Mouse (Mus musculus) kidney, adult 9 months (tissue): Measurements from ENCODE around the gene Fhad1.
A peak's percentile ranks its signal among the peaks of the same experiment; 100 is the strongest.

Experiments used
- DNase-seq: peaks from one replicate; pipeline ENCODE4 v3.0.0; 2022

The Fhad1 gene

GRCm38 (mm10) chr4:142014659-142015608 is at the start of gene Fhad1:
Gene Fhad1, minus strand, starts transcription at chr4:142015082.
- DNase-seq = peak; percentile 93

GRCm38 (mm10) chr4:142063057-142063534 is 48.2 kb upstream of the Fhad1 start:
- DNase-seq = no peak

DNA sequence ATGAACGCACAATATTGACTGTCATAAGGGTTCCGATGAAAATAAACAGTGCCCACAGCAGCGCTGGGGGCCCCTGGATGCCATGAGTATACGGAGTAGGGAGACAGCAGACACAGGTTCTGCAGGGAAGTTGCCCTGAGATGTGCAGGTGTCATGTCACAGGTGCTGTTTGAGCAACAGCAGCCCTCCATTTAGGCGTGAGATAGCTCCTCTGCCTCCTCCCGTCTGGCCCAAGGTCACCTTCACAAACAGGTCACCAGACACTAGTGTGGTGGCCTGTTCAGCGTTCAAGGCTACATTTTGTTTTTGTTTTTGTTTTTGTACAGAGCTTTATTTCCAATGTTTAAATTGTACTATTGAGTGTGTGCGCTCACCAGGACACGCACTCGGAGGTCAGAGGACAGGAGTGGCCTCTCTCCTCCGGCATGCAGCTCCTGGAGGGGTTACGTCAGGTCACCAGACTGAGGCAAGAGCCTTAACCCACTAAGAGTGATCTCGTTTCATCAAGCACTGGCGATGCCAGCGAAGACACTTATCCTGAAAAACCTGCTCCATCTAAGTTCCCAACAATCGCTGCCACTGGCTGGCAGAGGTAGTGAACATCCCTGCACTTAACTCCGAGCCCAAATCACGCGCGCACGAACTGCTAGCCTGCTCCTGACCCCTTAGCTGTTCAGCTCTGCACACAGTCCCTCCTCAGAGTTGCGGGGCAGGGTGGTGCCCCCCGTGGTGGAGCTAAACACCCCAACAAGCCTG is 46.8 kb upstream of the Fhad1 start:
- DNase-seq = no peak

GRCm38 (mm10) chr4:142060455-142061378 is 45.8 kb upstream of the Fhad1 start:
- DNase-seq = no peak

DNA sequence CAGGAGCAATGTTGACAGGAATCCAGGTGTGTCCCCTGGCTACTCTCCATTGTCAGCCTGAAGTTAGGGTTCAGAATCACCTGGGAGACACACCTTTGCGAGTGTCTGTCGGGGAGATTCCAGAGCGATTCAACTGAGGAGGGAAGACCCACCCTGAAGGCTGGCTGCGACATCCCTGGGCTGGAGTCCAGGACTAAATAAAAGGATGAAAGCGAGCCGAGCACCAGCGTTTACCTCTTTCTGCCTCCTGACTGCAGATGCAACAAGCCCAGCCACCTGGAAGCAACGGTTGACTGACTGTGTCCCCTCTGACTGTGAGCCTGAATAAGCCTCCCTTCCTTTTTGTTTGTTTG is 44.9 kb upstream of the Fhad1 start:
- DNase-seq = no peak

DNA sequence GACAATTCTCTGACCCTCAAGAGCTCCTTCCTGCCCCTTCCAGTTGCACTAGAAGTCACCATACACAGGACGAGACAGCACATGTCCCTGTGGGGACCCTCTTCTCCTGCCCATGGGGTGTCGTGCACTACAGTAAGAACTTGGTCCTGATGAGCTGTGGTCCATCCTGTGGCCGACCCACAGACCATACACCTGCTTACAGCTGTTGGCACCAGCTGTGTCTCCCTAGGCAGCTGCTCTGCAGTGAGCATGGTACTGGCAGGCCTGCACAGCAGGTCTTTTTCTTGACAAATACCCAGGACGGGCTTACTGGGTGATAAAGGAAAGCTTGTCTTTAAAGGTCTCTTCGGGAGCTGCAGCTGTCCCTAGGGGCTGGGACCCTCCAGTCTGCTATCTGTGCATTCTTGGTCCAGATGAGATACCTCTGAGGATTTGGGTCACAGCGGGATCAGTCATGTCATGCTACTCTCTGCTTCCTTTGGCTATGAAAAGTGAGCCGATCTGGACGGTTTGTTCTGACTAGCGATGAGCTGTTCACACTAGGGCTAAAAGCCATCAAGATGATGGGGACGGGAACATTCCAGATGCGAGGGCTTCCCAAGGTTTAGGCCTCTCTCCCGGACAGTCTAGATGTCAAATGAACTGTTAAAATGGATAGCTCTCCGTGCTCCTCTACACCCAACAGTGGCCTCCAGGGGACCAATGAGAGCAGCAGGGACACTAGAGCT is 44.4 kb upstream of the Fhad1 start:
- no peak for DNase-seq

GRCm38 (mm10) chr4:142057529-142058216 is 42.8 kb upstream of the Fhad1 start:
- no peak for DNase-seq

DNA sequence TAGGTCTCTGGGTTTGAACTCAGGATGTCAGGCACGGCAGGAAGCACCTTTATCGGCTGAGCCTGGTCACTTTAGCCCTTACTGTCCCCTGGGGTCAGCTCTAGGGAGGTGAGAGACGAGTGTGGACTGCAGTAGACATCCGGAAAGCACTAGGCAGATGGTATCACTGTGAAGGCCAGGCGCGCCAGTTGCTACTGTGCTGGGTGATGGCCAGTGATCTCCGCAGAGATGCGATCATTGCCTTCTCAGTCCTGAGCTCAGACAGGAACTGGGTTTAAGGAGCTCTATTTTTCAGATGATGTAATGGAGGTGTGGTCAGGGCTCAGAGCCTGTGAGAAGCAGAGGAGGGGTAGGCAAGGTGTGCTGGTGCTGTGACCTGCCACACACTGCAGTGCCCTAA is 40.7 kb upstream of the Fhad1 start:
- DNase-seq = no peak

DNA sequence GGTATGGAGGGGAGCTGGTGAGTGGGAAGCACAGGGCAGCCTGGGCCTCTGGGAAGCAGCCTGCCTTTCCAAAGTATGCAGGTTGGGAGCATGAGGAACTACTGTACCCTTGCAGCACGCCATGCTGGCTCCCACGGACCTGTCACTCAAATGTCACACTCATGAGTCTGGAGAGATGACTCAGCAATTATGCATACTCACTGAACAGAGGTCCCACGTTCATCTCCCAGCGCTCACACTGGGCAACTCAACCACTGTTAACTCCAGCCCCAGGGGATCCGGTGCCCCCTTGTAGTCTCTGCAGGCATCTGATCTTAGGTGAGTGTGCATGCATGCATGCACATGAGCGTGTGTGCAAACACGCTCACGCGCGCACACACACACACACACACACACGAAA is 39.7 kb upstream of the Fhad1 start:
- DNase-seq = no peak

DNA sequence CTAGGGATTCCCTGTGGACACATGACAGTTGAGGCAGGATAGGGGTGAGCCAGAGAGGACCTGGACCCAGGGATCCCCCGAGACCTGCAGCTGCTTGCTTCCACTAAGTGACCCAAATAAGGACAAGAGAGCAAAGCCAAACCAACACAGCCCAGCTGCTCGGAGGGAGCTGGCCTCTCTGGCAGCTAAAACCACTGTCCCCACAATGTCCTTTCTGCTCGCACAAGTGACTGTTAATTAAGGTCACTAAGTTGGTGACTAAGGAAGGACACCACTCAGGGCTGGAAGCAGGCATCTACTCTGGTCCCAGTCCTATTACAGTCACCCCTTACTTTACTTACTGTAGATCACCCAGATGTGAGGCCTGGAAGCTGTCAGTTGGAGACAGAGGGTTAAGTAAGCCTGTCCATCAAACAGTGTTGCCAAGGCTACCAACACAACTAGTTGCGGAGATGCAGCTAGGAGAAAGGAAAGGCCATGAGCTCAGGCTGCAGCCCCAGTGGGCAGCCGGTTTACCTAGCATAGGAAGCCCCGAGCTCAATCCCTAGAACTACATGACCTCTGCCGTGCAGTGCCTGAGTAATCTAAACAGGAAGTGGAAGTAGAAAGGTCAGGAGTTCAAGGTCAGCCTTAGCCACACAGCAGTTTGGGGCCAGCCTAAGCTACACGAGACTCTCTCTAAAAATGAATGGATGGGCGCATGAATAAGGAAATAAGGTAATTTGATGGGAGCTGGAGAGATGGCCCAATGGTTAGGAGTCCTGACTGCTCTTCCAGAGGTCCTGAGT is 39.0 kb upstream of the Fhad1 start:
- no peak for DNase-seq

DNA sequence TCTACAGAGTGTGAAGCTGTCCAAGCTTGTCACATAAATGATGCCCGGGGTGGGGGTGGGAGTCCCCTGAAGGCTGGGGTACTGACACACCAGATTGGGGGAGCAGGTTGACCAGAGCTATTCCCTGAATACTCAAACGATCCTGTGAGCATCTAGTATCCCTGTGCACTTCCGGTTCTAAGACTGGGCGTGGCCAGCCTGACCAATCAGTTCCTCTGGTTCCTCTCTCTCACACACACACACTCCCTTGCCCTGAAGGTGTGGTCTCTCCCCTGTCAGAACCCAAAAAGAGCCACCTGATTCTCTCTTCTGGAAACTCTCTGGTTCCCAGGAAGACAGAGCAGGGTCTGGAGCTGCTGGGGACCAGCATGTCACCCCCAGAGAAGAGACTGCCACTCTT is 38.4 kb upstream of the Fhad1 start:
- DNase-seq = peak; percentile 65

- DNase-seq = peak; percentile 89
Measured at GRCm38 (mm10) chr4:142052391-142053132, 37.7 kb upstream of the Fhad1 start.

DNA sequence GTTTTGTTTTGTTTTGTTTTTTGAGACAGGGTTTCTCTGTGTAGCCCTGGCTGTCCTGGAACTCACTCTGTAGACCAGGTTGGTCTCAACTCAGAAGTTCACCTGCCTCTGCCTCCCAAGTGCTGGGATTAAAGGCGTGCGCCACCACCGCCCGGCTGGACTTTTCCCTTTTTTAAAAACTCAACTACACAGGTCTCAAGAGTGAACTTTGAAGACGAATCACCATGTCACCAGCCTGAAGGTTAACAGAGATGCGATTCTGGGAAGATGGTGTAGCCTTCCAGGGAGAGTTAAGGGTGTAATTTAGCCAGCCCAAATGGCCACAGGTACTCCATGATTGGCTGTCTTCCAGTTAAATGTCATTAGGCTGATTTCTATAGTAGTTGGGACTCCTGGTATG is 37.0 kb upstream of the Fhad1 start:
- peak; percentile 74 for DNase-seq

- DNase-seq = peak; percentile 10
Measured at GRCm38 (mm10) chr4:142049963-142050362, 35.1 kb upstream of the Fhad1 start.

GRCm38 (mm10) chr4:142048391-142048790 is 33.5 kb upstream of the Fhad1 start:
- no peak for DNase-seq

- peak; percentile 95 for DNase-seq
Measured at GRCm38 (mm10) chr4:142047005-142047404, 32.1 kb upstream of the Fhad1 start.

GRCm38 (mm10) chr4:142046496-142046895 is 31.6 kb upstream of the Fhad1 start:
- peak; percentile 50 for DNase-seq

DNA sequence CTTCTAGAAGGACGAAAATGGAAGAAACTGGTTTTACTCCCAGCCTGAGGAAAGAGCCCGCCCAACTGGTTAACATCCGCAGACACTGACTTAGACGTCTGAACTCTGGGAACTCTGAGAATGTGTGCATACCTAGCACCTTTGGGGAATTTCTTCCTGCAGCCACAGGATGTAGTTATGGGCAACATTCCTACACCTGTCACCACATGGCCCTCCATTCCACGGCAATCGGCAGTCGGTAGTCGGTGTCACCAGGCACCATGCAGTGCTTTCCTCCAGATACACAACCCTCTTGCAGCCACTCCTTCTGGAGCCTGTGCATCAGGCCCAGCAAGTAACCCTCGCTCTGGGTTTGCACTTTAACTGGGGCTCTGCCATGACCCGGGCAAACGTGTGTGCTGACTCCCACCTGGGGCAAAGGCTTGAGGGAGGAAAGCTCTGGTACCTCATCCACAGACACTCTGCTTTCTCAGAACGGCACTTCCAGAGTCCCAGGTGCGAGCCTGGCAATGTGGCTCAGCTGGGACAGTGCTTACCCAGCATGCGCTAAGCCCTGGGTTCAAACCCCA is 30.8 kb upstream of the Fhad1 start:
- DNase-seq = peak; percentile 51

- no peak for DNase-seq
Measured at GRCm38 (mm10) chr4:142044452-142044851, 29.6 kb upstream of the Fhad1 start.
